Mouse (Mus musculus): ENCODE results near the gene Arl6ip6. TPM values are rescaled to one million over a fixed set of nuclear protein-coding genes. Genes with fewer than 3 reads are reported as not detected.

Arl6ip6 gene
- polyA plus RNA-seq, 1 experiment, result 13.7 TPM

- H3K36me3 ChIP-seq (ENCODE audit: control insufficient read depth, insufficient read depth), result peaks cover 59% of the 10 kb centered on the region
- H3ac ChIP-seq (ENCODE audit: control insufficient read depth, insufficient read length, low read depth), result no peak overlapping the region
- H3K4me3 ChIP-seq (ENCODE audit: insufficient read depth, poor library complexity, severe bottlenecking), result peak overlapping the region; percentile 97
- TF ChIP-seq CTCF (IDR thresholded peaks at IDR 0.05; ENCODE audit: control insufficient read depth, insufficient read depth, insufficient read length), result no peak
- TF ChIP-seq FOSL1 (IDR thresholded peaks at IDR 0.05; ENCODE audit: insufficient read depth, low read length, poor library complexity, severe bottlenecking), result no peak
- TF ChIP-seq MYOD1 (IDR thresholded peaks at IDR 0.05; ENCODE audit: control insufficient read depth, insufficient read length, low read depth), result no peak
- TF ChIP-seq CEBPB (IDR thresholded peaks at IDR 0.05; ENCODE audit: low read depth), result no peak
- no peak for TF ChIP-seq USF1 (IDR thresholded peaks at IDR 0.05; ENCODE audit: low read depth)
- TF ChIP-seq MAX (IDR thresholded peaks at IDR 0.05), result no peak
- TF ChIP-seq MYOG (IDR thresholded peaks at IDR 0.05; ENCODE audit: control insufficient read depth, extremely low read depth, insufficient read length), result no peak
- H3K27me3 ChIP-seq (ENCODE audit: control insufficient read depth, insufficient read depth, insufficient read length), result no peaks in the 10 kb centered on the region
- peaks cover 75% of the 10 kb centered on the region for H3K79me3 ChIP-seq (ENCODE audit: low read depth)
- H3K79me2 ChIP-seq (ENCODE audit: control insufficient read depth, insufficient read depth), result peaks cover 91% of the 10 kb centered on the region
Measured at GRCm38 (mm10) chr2:53189811-53190210, 1.7 kb upstream of the Arl6ip6 start.

GRCm38 (mm10) chr2:53190684-53191511, 628 bp upstream of the Arl6ip6 start, which contains the start of gene Prpf40a:
Prpf40a (minus strand) TSS chr2:53191284.
- H3K4me3 ChIP-seq (ENCODE audit: insufficient read depth, poor library complexity, severe bottlenecking), result peak within 1 kb of the TSS; percentile 97
- peaks cover 91% of the 10 kb centered on the region for H3K79me2 ChIP-seq (ENCODE audit: control insufficient read depth, insufficient read depth)
- H3K27me3 ChIP-seq (ENCODE audit: control insufficient read depth, insufficient read depth, insufficient read length), result no peaks in the 10 kb centered on the region
- H3K36me3 ChIP-seq (ENCODE audit: control insufficient read depth, insufficient read depth), result peaks cover 59% of the 10 kb centered on the region
- H3ac ChIP-seq (ENCODE audit: control insufficient read depth, insufficient read length, low read depth), result peak within 1 kb of the TSS; percentile 100
- H3K79me3 ChIP-seq (ENCODE audit: low read depth), result peaks cover 64% of the 10 kb centered on the region
- peak; percentile 56 for TF ChIP-seq MAX (IDR thresholded peaks at IDR 0.05)
- no peak for TF ChIP-seq USF1 (IDR thresholded peaks at IDR 0.05; ENCODE audit: low read depth)

DNA sequence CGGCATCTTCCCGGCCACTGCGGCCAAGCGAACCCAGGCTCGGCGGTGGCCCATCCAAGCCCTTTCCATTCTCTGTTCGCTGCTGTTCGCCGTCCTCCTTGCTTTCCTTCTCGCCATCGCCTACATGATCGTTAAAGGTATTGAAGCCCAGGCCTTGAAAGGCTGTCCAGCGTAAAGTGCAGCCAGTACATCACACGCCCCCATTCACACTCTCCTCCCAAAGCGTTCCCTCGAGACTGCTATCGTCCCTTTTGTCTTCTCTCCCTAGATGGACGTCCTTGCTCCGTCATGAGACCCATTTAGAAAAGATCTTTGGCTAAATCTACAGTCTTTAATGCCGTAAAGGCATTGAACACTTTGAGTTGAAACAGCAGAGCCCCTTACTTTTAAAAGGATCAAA, 860 bp downstream of the Arl6ip6 start:
- H3K79me3 ChIP-seq (ENCODE audit: low read depth), result peaks cover 54% of the 10 kb centered on the region
- peak overlapping the region; percentile 100 for H3ac ChIP-seq (ENCODE audit: control insufficient read depth, insufficient read length, low read depth)
- no peaks in the 10 kb centered on the region for H3K27me3 ChIP-seq (ENCODE audit: control insufficient read depth, insufficient read depth, insufficient read length)
- H3K79me2 ChIP-seq (ENCODE audit: control insufficient read depth, insufficient read depth), result peaks cover 83% of the 10 kb centered on the region
- peak overlapping the region; percentile 97 for H3K4me3 ChIP-seq (ENCODE audit: insufficient read depth, poor library complexity, severe bottlenecking)
- TF ChIP-seq FOSL1 (IDR thresholded peaks at IDR 0.05; ENCODE audit: insufficient read depth, low read length, poor library complexity, severe bottlenecking) (no peak), CTCF (IDR thresholded peaks at IDR 0.05; ENCODE audit: control insufficient read depth, insufficient read depth, insufficient read length) (no peak), MYOG (IDR thresholded peaks at IDR 0.05; ENCODE audit: control insufficient read depth, extremely low read depth, insufficient read length) (no peak), MYOD1 (IDR thresholded peaks at IDR 0.05; ENCODE audit: control insufficient read depth, insufficient read length, low read depth) (no peak), CEBPB (IDR thresholded peaks at IDR 0.05; ENCODE audit: low read depth) (no peak), USF1 (IDR thresholded peaks at IDR 0.05; ENCODE audit: low read depth) (no peak), MAX (IDR thresholded peaks at IDR 0.05) (no peak)
- peaks cover 57% of the 10 kb centered on the region for H3K36me3 ChIP-seq (ENCODE audit: control insufficient read depth, insufficient read depth)

GRCm38 (mm10) chr2:53196431-53196830, 4.9 kb downstream of the Arl6ip6 start:
- TF ChIP-seq CTCF (IDR thresholded peaks at IDR 0.05; ENCODE audit: control insufficient read depth, insufficient read depth, insufficient read length) (no peak), FOSL1 (IDR thresholded peaks at IDR 0.05; ENCODE audit: insufficient read depth, low read length, poor library complexity, severe bottlenecking) (no peak), MYOD1 (IDR thresholded peaks at IDR 0.05; ENCODE audit: control insufficient read depth, insufficient read length, low read depth) (no peak), USF1 (IDR thresholded peaks at IDR 0.05; ENCODE audit: low read depth) (no peak), MAX (IDR thresholded peaks at IDR 0.05) (no peak), CEBPB (IDR thresholded peaks at IDR 0.05; ENCODE audit: low read depth) (no peak), MYOG (IDR thresholded peaks at IDR 0.05; ENCODE audit: control insufficient read depth, extremely low read depth, insufficient read length) (no peak)
- Histone ChIP-seq H3K79me3 (ENCODE audit: low read depth) (peaks cover 23% of the 10 kb centered on the region), H3K79me2 (ENCODE audit: control insufficient read depth, insufficient read depth) (peaks cover 66% of the 10 kb centered on the region), H3K27me3 (ENCODE audit: control insufficient read depth, insufficient read depth, insufficient read length) (no peaks in the 10 kb centered on the region), H3K4me3 (ENCODE audit: insufficient read depth, poor library complexity, severe bottlenecking) (no peak overlapping the region), H3ac (ENCODE audit: control insufficient read depth, insufficient read length, low read depth) (no peak overlapping the region), H3K36me3 (ENCODE audit: control insufficient read depth, insufficient read depth) (peaks cover 53% of the 10 kb centered on the region)

DNA sequence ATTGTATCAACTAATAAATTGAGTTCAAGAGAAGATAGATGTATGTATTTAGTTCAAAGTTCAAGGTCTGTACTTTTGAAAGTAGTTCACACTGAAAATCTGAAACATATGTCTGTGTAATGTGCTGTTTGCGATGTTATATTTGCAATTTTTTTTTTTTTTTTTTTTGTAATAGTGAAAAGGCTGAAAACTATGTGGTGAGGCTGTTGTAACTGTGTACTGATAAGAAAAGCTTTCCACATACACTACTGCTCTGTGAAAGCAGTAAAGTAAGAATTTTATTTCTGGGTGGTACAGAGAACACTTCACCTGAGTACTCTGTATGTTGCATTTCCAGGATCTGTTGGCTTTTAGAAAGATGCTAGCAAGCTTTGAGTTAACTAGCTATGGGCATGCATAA, 7.7 kb downstream of the Arl6ip6 start:
- Histone ChIP-seq H3K36me3 (ENCODE audit: control insufficient read depth, insufficient read depth) (peaks cover 70% of the 10 kb centered on the region), H3K27me3 (ENCODE audit: control insufficient read depth, insufficient read depth, insufficient read length) (no peaks in the 10 kb centered on the region), H3K79me3 (ENCODE audit: low read depth) (peaks cover 11% of the 10 kb centered on the region)

More for the DNA sequence above, 7.7 kb downstream of the Arl6ip6 start:
- no peak overlapping the region for H3ac ChIP-seq (ENCODE audit: control insufficient read depth, insufficient read length, low read depth)
- TF ChIP-seq MAX (IDR thresholded peaks at IDR 0.05) (no peak), MYOD1 (IDR thresholded peaks at IDR 0.05; ENCODE audit: control insufficient read depth, insufficient read length, low read depth) (no peak), FOSL1 (IDR thresholded peaks at IDR 0.05; ENCODE audit: insufficient read depth, low read length, poor library complexity, severe bottlenecking) (no peak), CEBPB (IDR thresholded peaks at IDR 0.05; ENCODE audit: low read depth) (no peak), MYOG (IDR thresholded peaks at IDR 0.05; ENCODE audit: control insufficient read depth, extremely low read depth, insufficient read length) (no peak), CTCF (IDR thresholded peaks at IDR 0.05; ENCODE audit: control insufficient read depth, insufficient read depth, insufficient read length) (no peak), USF1 (IDR thresholded peaks at IDR 0.05; ENCODE audit: low read depth) (no peak)
- no peak overlapping the region for H3K4me3 ChIP-seq (ENCODE audit: insufficient read depth, poor library complexity, severe bottlenecking)
- H3K79me2 ChIP-seq (ENCODE audit: control insufficient read depth, insufficient read depth), result peaks cover 44% of the 10 kb centered on the region
